In the genomic region with DNA sequence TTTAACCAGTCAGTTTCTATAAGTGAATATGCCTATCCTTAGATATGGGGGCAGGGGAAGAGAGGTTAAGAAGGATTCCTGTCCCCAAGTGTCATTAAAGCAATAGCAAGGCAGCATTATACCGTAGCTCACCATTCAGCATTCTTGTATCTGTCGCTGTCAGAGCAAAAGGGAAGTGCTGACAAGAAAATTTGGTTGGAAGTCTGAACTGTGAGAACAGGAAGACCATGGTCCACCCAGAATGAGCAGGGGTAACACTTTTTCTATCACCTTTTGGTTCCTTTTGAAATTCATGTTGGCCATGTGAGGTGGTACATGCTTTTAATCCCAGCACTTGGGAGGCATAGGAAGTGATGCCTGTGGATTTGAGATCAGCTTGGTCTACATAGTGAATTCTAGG, we compare ENCODE assay signal across 1 mouse cellular context.
TF ChIP-seq lines count a peak whose summit lies in the region.

No protein-coding gene starts in this region.

TF ChIP-seq in MEL, 35 proteins besides CTCF, POLR2A, EP300 and RAD21 (continued from another document):
- TF ChIP-seq USF2 (IDR thresholded peaks at IDR 0.05; ENCODE audit: borderline replicate concordance in 1 of 2, insufficient read depth in 1 of 2, low read depth in 1 of 2, low read length in 2 of 2) (no peak), JUND (IDR thresholded peaks at IDR 0.05; ENCODE audit: low read depth, low read length) (no peak), ELF1 (IDR thresholded peaks at IDR 0.05; ENCODE audit: low read depth, low read length) (no peak), BHLHE40 (IDR thresholded peaks at IDR 0.05; ENCODE audit: borderline replicate concordance, low read depth, low read length) (no peak), SIN3A (IDR thresholded peaks at IDR 0.05; ENCODE audit: low read length) (no peak), UBTF (IDR thresholded peaks at IDR 0.05; ENCODE audit: borderline replicate concordance, insufficient read depth, low read depth, low read length) (no peak), MYB (IDR thresholded peaks at IDR 0.05; ENCODE audit: low read depth, low read length) (no peak), NELFE (IDR thresholded peaks at IDR 0.05; ENCODE audit: low read depth, low read length) (no peak)
